Mouse (Mus musculus) right cerebral cortex, postnatal 4 days (tissue): Measurements from ENCODE around the gene Phlda3.

Experiments used
- DNase-seq: peaks from one replicate; pipeline ENCODE4 v3.0.0-alpha.2; 2022

Gene Phlda3

DNA sequence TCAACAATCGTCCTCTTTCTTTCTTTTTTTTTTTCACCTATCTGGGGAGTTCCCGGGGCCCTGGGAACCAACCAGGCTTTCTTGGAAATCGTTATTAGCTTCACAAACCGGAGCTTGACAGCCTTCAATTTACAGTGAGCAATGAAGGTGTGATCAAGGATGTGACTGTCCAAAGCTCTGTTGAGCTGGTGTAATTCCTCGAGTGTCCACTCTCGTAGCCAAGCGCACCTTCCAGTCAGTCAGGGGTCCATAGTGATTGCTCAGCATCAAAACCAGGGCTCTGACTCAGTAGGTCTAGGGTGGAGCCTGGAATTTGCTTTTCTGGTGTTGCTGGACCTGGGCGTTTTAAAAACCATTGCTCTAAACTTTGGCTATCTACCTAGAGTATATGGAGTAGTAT lies 5.7 kb upstream of the Phlda3 start:
- DNase-seq, result no peak

GRCm38 (mm10) chr1:135761728-135762127 lies 4.2 kb upstream of the Phlda3 start:
- DNase-seq, result no peak

DNA sequence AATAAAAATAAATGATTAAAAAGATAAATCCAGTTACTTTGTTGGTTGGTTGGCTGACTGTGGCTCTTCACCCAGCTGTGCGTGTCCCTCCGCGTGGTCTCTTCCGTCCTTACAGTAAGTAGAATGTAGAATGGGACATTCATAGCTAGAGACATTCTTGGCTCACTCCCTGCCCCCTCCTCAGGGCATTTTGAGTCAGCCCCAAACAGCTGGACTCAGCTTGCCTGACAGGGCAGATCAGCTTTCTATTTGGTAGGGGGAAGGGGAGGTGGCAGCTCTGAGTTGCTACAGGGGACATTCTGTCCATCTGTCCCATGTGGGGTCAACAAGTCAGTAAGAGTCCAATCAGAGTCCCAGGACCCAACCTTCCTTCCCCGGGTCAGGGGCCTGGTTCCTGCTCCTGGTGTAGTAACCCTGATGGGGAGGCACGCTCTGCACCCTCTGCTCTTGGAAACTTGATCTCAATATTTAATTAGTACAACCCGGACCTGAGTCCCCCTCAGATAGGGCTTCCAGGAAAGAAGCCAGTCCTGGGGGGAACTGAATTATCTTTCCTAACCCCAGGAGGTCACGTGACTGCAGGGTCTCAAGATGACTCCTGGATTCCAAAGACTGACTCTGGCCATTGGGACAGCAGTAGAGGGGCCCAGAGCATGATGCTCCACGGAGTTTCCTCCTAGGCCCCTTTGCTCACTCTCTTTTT lies 2.3 kb upstream of the Phlda3 start:
- no peak for DNase-seq

- no peak for DNase-seq
Observed at GRCm38 (mm10) chr1:135764206-135764528, 1.8 kb upstream of the Phlda3 start.

GRCm38 (mm10) chr1:135766592-135767306 lies 830 bp downstream of the Phlda3 start:
- DNase-seq, result peak; percentile 19

DNA sequence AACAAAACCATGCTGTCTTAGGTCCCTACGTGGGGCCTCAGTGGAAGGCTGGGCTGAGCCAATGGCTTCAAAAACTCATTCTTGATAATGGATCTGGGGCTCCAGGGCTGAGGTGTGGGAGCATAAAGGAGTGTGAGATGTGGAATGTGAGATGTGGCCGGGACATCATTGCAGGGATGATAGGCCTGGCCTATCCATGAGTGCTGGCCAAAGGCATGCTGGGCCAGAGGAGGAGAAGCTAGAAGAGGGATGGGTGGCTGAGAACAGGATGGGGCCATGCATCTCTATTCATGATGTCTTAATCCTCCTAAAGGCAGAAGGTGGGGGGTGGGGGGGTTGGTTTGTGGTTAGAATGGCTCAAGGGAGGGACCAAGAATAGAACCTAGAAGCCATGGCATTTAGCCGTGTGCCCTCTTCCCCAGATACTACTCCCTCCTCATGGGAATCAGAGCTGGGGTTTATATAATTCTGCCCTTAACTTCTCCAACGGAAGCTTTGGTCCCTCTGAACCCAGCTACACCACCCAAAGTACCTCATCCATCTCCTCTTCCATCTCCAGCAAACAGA lies 1.5 kb downstream of the Phlda3 start:
- DNase-seq, result no peak

DNA sequence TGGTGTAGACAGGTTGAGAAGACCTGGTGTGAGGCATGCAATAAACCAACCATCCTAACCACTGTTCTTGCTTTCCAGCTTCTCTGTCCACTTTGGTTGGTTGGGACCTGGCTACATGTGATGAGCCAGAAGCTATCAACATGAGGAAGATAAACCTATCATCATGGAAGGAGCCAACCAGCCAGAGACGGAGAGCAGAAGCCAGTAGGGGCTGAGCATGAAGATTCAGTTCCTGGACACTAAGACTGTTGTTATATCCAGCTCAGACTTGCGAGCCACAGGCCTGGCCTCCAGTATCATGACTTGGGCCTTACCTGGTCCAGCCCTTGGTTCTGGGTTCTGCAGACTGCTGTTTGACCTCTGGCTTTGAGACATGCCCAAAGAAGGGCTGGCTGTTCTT lies 2.5 kb downstream of the Phlda3 start:
- no peak for DNase-seq

DNA sequence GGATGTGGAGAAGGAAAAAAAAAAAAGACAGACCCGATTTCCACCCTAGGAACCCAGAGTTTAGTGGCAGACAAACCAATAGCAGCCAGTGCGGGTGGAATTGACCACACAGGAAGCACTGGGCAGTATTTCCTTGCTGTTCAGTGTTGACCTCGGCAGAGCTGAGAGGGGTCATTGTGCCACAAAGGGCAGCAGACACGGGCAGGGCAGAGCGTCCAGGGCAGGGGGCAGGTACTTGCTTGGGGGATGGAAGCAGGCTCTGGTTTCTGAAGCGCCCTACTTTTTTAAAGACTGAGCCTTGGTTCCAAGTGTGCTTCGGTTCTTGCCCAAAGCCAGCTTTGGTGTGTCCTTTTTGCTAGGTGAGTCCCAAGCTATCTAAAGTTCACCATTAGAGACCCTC lies 4.3 kb downstream of the Phlda3 start:
- DNase-seq, result no peak

- DNase-seq, result no peak
Observed at GRCm38 (mm10) chr1:135770896-135771572, 5.1 kb downstream of the Phlda3 start.

DNA sequence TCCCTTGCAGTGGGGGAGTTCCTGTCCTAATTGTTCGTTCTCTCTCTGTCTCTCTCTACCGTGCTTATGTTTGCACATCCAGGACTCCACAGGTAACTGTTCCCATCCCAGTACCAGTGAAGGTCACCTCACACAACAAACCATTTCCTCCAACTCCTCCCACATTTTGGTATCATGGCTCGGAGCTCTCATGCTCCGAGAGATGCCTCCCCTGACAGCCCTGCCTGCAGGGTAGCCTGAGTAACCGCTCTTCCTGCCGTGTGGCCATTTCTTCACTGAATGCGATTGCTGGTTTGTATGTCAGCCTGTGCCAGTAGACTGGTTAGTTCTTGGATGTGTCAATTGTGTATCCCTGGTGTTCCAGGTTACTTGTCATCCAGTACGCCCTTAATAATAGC lies 5.7 kb downstream of the Phlda3 start:
- DNase-seq, result no peak

DNA sequence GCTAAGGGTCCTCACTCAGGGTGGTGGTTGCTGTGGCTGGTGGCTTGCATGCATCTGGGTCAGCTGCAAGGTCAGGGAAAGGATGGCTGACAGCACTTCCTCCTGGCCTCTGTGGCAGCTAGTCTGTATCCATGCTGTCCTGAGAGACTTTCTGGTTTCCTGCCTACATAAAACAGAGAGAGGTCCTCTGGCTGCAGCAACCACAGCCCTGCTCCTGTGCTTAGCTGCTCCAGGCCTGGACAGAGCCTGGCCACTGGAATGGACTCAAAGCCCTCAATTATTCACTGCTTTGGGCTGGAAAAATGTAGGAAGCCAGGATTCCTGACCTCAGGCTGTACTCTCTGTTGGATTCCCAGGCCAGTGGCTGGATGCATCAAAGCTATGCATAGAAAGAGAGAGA lies 10.7 kb downstream of the Phlda3 start:
- DNase-seq, result no peak

DNA sequence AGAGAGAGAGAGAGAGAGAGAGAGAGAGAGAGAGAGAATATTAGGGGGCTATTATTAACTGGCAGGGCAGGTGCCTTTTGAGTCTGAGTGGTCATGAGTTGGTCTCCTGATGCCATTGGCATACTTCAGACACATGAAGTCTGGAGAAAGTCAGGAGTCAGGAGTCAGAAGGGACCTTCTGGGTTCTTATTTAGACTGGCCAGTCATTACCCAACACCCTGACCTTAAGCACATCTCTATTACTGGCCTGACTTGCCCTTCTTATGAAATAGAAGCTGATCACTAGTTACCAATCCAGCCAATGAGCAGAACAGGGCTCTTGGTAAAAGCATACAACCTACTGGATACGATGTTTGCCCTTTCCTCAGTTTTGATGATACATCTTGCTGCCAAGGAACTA lies 11.1 kb downstream of the Phlda3 start:
- no peak for DNase-seq

DNA sequence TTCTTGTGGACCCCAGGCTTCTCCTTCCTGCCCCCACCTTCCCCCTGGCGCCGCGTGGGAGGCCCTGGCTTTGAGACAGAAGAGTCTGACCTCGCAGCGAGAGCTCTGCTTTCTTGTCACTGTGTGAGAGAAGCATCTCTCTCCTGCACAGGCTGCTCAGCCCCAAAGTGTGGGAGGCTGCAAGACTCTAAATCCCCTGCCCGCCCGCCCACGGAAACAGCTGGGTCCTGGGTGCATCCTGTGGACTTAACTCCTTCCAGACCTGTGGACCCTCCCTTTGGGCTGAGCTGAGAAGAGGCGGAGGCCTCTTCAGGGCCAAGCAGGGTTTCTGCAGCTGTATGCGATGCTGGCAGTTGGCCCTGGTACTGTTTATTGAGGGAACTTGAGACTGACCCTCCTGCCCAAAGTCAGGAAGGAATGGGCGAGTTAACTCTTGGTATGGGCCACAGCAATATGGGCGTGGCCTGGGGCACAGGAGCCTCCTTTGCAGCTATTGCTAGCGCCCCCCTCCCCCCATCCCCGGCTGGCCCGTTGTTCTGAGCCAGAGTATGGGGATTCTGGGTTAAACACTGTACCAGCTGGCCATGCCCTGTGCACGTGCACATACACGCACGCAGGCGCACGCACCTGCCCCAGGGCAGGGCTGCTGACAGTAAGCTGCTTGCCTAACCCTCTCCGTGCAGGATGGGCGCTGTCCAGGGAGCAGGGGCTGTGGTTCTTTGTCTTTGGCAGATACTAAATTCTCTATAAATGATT lies 13.0 kb downstream of the Phlda3 start, which contains the start of gene Tnni1:
Gene Tnni1 (plus strand): TSS at position 655 of the 756 bp plus-strand sequence.
- DNase-seq, result peak; percentile 15

DNA sequence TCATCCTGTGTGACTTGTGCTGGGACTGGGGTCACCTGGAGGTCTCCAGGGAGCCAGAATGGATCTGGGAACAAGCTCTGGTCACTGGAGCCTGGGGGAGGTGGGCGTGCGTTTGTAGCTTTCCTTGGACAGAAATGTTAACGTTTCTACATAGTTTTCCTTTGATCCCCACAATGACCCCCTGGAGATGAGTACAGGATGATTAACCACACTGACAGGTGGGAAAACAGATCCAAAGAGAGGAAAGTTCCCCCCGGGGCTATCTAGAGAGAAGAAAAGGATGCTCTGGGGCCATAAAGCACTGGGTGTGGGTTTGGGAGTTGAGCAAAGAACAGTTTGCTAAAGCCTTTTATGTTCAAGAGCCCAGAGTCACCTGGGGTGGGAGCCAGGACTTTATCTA lies 14.7 kb downstream of the Phlda3 start:
- no peak for DNase-seq

- DNase-seq, result peak; percentile 74
Observed at GRCm38 (mm10) chr1:135781220-135781619, 15.3 kb downstream of the Phlda3 start.

DNA sequence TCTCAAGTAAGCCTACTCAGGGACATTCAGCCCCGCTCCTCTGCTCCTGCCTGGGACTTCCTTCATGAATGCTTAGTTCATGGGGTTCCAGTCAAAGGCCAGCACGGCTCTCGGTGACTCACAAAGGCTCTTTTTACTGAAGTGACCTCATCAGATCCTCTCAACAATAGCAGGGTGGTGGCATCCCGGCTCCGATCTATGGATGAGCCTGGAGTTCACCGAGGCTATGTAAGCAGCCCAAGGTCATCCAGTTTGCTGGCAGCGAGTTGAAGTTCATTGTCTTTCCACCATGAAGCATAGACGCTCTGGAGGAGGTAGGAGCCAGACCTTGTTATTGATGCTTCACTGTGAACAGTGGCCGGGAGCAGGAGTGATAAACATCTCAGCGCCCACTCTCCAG lies 16.9 kb downstream of the Phlda3 start:
- no peak for DNase-seq

DNA sequence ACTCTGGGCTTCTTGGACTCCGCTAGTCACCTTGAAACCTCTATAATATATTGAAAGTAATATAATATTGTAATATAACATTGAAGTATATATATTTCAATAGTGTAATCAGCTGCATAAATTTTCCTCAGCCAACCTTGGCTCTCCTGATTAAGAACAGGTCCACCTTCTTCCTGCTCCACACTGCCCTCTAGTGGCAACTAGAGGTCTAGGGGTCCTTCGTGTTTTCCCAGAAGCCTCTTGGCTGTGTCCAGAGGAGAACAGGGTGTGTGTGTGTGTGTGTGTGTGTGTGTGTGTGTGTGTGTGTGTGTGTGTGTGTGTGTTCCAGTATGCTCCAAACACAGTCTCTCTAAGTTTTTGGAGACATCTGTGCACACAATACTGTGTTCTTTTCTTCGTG lies 21.9 kb downstream of the Phlda3 start:
- DNase-seq, result peak; percentile 70

GRCm38 (mm10) chr1:135788708-135789107 lies 22.8 kb downstream of the Phlda3 start:
- DNase-seq, result no peak

- peak; percentile 79 for DNase-seq
Observed at GRCm38 (mm10) chr1:135789815-135790214, 23.9 kb downstream of the Phlda3 start.

DNA sequence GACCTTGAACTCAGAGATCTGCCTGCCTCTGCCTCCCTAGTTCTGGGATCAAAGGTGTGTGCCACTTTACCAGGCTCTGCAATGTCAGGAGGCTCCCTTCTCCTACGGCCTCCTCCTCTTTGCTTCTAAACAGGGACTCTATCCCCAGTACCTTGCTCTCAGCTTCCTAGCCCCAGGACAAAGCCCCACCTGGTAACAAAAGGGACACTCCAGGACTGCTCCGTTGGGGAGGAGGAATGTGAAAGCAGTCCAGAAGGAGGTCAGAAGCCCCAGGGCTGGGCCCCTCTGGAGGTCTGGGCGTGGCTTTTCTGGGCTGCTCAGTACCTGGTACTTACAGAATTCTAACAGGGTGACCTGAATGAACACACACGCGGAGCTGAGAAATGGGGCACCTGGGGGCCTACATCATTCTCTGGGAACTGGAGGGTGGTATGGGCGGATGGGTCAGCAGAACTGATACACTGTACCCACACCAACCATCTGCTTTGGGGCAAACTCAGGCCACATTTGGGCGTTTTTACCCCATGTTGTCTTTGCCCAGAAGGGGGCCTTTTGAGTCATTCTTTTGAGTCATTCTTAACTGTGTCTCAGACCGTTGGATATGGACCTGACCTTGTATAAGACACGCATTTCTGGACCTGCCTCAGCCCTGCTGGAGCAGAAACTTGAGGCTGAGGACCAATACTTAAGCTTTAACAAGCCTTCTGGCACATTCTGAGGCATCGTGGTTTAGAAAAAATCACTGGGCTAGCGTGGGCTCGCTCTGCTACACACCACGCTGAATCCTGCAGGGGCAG lies 26.4 kb downstream of the Phlda3 start:
- no peak for DNase-seq

- DNase-seq, result peak; percentile 12
Observed at GRCm38 (mm10) chr1:135793370-135794215, 27.7 kb downstream of the Phlda3 start.
